Mouse (Mus musculus) c-Kit-negative CD71-positive TER-119-positive erythroid progenitor cells, embryonic 14.5 days (primary cell): ENCODE results near the gene Crtc2.
A peak's percentile ranks its signal among the peaks of the same experiment; 100 is the strongest.

ENCODE experiments used
- DNase-seq: peaks from one replicate; pipeline ENCODE4 v3.0.0-alpha.2; 2013; ENCODE audit warnings: low read depth, low spot score

Gene Crtc2

DNA sequence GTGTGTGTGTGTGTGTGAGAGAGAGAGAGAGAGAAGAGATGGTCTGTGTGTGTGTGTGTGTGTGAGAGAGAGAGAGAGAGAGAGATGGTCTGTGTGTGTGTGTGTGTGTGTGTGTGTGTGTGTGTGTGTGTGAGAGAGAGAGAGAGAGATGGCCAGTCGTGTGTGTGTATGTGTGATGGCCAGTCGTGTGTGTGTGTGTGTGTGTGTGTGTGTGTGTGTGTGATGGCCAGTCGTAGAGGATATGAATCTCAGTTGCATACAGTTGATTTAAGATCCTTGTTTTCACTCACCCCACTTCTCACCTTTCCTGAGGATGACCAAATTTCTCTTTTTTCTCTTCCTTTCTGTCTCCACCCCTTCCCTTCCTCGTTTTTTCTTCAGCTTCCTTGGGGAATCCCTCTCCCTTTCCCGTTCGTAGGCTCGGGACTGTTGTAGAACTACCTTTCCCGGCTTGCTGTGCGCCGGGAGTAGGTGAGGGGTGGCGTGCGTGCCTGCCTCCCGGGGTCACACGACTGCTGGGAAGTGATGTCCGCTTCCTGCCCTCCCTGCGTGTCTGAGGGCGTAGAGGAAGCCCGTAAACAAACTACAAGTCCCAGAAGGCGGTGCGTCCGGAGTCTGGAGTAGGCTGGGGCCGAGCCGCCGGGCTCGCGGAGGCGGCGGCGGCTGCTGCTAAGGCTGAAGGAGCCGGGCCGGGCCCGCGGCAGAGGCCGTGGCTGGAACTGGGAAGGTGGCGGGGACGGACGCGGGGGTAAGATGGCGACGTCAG lies at the start of gene Crtc2:
Crtc2 (plus strand) TSS at position 511 of the 766 bp plus-strand sequence.
- peak; percentile 85 for DNase-seq

- no peak for DNase-seq
These were observed 49.4 kb upstream of the Crtc2 start for GRCm38 (mm10) chr3:90204582-90204981.

- no peak for DNase-seq
These were observed 45.3 kb upstream of the Crtc2 start for GRCm38 (mm10) chr3:90208662-90209061.

- DNase-seq = no peak
These were observed 43.9 kb upstream of the Crtc2 start for GRCm38 (mm10) chr3:90209908-90210566.

DNA sequence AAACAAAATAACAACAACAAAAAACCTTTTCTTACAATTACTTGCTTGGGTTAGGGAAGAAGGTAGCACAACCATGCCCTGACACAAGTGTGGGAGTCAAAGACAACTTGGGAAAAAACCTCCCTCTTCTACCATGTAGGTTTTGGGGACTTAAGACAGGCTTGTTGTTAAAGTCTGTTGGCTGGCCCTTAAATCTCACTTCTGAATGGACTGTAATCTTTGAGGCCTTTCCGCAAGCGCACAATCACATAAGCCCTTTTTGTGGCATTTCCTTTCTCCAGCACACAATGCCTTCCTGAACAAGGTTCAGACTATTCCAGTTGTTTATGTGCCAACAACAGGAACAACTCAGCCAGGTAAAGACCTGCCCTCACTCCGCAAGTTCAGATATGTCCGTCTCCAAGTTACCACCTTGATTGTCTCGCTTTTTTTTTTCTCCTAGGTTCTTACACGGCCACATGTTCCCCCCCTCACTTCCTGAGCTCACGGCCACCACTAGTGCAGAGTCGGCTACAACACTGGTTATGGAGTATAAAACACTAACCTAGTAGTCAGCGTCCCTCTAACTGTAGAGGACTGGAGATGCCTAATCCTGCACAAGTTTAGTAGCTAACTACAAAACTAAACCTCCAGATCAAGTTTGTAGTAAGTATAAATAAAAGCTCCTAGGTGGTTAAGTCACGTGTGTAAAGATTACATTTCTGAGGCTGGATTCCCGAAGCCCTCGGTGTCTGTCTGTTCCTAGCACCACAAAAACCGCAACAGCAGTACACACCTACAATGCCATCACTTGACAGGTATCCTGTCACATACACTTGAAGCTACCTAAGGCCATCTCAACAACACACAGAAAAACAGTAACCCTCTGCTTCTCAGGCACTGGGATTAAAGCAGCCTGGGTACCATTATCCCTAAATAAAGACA lies 42.2 kb upstream of the Crtc2 start:
- DNase-seq = no peak

- DNase-seq = no peak
These were observed 41.2 kb upstream of the Crtc2 start for GRCm38 (mm10) chr3:90212723-90213122.

GRCm38 (mm10) chr3:90213377-90213866 lies 40.5 kb upstream of the Crtc2 start, which contains the start of the genes Rps27 and Rab13:
Rps27 (minus strand) TSS chr3:90213651.
Rab13 (plus strand) TSS chr3:90213695.
- peak; percentile 88 for DNase-seq

- DNase-seq = no peak
These were observed 39.8 kb upstream of the Crtc2 start for GRCm38 (mm10) chr3:90213956-90214684.

DNA sequence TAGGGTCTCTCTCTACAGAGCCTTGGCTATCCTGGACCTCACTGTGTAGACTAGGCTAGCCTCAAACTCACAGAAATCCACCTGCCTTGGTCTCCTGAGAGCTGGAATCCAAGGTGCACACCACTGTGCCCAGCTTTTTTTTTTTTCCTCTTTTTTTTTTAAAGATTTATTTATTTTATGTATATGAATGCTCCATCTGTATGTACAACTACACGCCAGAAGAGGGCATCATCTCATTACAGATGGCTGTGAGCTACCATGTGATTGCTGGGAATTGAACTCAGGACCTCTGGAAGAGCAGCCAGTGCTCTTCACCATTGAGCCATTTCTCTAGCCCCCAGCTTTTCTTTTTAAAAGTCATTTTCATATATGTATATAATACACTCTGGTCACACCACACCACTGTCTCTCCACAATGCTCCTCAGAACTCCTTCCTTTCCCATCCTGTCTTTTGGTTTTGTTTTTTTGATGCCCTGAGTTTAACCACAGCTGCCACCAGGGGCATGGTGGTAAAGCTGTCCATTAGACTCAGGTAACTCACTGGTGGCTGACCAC lies 38.1 kb upstream of the Crtc2 start:
- no peak for DNase-seq

DNA sequence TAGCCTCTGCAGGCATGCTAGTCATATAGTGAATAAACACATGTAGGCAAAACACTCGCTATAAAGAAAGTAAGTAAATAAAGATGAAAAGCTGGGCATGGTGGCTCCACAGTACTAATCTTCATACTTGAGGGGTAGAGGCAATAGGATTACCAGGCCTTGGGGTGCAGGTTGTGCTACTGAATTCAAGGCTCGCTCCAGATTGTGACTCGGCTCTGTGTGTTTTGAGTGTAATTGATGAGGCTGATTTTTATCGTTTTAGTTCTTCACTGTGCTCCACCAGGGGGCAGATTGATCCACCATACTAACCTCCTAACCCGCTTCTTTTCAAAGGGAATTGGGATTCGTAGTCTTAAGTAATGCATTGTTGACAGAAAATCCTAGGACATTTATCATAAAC lies 33.9 kb upstream of the Crtc2 start:
- peak; percentile 36 for DNase-seq

GRCm38 (mm10) chr3:90220531-90220951 lies 33.4 kb upstream of the Crtc2 start:
- DNase-seq = no peak

DNA sequence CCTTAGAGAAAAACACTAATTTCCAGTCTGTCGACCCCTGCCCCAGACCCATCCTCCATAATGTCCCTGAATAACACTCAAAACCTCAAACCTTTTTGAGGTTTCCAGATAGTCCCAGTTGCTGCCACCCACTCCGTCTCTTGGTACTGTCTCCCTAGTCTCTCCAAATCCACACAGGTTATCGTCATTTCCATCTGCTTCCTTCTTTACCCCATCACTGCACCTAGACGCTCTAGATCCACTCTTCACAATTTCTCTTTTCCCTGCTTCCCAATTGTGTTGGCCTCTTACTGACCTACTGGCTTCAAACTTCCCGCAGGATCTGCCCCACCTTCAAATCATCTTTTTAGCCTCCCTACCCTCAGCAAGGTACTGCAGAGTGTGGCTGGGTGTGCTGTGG lies 32.8 kb upstream of the Crtc2 start:
- DNase-seq = no peak

- DNase-seq = no peak
These were observed 31.5 kb upstream of the Crtc2 start for GRCm38 (mm10) chr3:90222455-90222854.

DNA sequence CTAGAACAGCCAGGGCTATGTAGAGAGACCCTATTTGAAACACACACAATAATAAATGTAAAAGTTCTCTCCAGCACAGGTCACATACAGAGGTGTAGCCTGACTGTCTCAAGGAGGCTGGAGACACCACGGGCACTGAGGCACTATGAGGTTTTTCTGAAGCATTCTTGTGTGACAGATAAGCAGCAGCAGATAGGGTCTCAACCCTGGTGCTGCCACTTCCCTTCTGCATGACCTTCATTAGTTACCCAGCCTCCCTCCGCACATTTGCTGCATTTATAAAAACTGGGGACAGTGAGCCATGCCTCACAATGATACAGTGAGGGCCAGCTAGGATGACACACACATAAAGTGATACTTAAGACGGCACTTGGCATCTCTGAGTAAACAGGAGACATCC lies 31.0 kb upstream of the Crtc2 start:
- no peak for DNase-seq

GRCm38 (mm10) chr3:90224331-90224730 lies 29.6 kb upstream of the Crtc2 start:
- no peak for DNase-seq

DNA sequence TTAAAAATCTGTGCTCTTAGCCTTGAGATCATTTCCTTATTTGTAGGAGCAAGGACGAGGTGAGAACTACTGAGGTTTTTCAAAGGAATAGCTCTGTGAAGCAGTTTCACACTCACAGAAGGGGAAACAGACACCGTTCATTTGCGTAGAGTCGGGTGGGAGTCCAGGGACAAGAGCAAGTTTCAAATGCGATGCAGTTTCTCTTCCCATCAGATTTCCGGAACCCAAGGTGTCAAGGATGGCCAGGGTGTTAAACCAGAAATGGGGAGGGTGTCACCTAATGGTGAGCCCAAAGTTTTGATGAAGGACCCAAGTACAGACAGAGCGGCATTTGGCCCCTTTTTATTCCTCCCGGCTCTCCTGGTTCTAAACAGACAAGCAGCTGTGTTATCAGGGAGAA lies 22.9 kb upstream of the Crtc2 start:
- DNase-seq = no peak

- DNase-seq = no peak
These were observed 22.2 kb upstream of the Crtc2 start, which contains the start of gene Jtb for GRCm38 (mm10) chr3:90231507-90232333. Jtb (plus strand) TSS chr3:90231597.

DNA sequence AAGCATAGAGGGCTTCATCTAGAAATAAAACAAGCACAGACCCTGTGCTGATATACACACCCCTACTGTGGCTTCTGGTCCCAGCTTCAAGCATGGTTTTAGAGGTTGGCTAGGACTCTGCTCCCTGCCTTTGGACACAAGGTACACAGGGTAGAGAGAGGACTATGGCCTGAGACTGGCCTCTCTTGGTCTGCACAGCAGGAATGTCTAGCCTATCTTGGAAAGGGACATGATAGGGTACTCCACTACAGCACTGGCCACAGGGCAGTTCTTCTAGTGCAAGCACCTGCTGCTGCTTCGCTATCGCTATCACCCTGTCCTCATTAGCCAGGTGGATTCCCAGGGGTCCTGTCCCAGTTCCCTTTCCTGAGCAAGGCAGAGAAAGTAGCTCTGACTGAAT lies 12.7 kb upstream of the Crtc2 start:
- DNase-seq = no peak

- no peak for DNase-seq
These were observed 12.1 kb upstream of the Crtc2 start for GRCm38 (mm10) chr3:90241669-90242358.
